Mouse (Mus musculus): ENCODE results near the gene Rnf7.

The Rnf7 gene

DNA sequence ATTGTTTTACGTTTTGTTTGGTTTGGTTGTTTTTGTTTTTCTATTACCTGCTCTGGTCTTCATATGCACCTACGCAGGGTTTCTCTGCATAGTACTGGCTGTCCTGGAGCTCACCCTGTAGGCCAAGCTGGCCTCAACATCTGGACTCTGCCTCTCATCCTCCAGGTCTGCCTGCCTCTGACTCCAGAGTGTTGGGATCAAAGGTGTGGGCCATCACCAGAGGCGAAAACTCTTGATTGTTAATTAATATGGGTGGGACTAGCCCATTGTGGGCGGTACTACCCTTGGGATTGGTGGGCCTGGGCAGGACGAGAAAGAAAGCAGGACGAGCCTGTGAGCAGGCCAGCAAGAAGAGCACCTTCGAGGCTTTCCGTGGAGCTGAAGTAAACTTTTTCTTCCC lies 54.4 kb downstream of the Rnf7 start:
- no peak for ATAC-seq (ENCODE audit: insufficient number of reproducible peaks, low FRiP score, low TSS enrichment)
